Mouse (Mus musculus) MEL (cell line): ENCODE results near the gene Gm20708. TPM values are rescaled to one million over a fixed set of nuclear protein-coding genes. Genes with fewer than 3 reads are reported as not detected.

ENCODE experiments used
- DNase-seq: peaks from one replicate; pipeline ENCODE4 v3.0.0; 2011; ENCODE audit warnings: low read depth, low spot score
- H3K27ac ChIP-seq: 2 replicates; pipeline ENCODE4 v1.5.1; 2012; ENCODE audit warnings: low read depth, mild to moderate bottlenecking, control low read depth, low read length, moderate library complexity; ENCODE audit not compliant: control insufficient read depth
- H3K27me3 ChIP-seq, 2 experiments: fragments of 150-350 bp in 1 of 2; sonication (generic) in 1 of 2; 2 replicates each; pipeline ENCODE4 v1.6.1; 2012; ENCODE audit warnings: low read length in 2 of 2, mild to moderate bottlenecking in 2 of 2, improper control_type of control experiment in 1 of 2, moderate library complexity in 1 of 2; ENCODE audit not compliant: insufficient read depth in 2 of 2, control insufficient read depth in 1 of 2
- H3K36me3 ChIP-seq, 2 experiments: 2 replicates each; pipeline ENCODE4 v1.6.1; 2012 to 2014; ENCODE audit warnings: low read length in 2 of 2, improper control_type of control experiment in 1 of 2, inconsistent platforms in 1 of 2, mild to moderate bottlenecking in 1 of 2; ENCODE audit not compliant: insufficient read depth in 2 of 2, control insufficient read depth in 1 of 2
- H3K4me1 ChIP-seq, 2 experiments: fragments of 150-350 bp in 1 of 2; sonication (generic) in 1 of 2; 2 replicates each; pipeline ENCODE4 v1.6.1; 2012; ENCODE audit warnings: low read length in 2 of 2, improper control_type of control experiment in 1 of 2, mild to moderate bottlenecking in 1 of 2; ENCODE audit not compliant: insufficient read depth in 2 of 2, control insufficient read depth in 1 of 2
- H3K4me3 ChIP-seq, 2 experiments: fragments of 150-350 bp in 1 of 2; sonication (generic) in 1 of 2; 2 replicates each; pipeline ENCODE4 v1.5.1; 2012; ENCODE audit warnings: low read depth in 2 of 2, low read length in 2 of 2, mild to moderate bottlenecking in 2 of 2, moderate library complexity in 2 of 2, control low read depth in 1 of 2, improper control_type of control experiment in 1 of 2; ENCODE audit not compliant: control insufficient read depth in 1 of 2, insufficient read depth in 1 of 2
- H3K79me2 ChIP-seq: 2 replicates; pipeline ENCODE4 v1.6.1; 2012; ENCODE audit warnings: mild to moderate bottlenecking, low read length, moderate library complexity; ENCODE audit not compliant: control insufficient read depth, poor library complexity, insufficient read depth
- H3K9ac ChIP-seq: 2 replicates; pipeline ENCODE4 v1.6.1; 2012; ENCODE audit warnings: low read depth, mild to moderate bottlenecking, control low read depth, low read length, moderate library complexity; ENCODE audit not compliant: control insufficient read depth, poor library complexity, severe bottlenecking
- H3K9me3 ChIP-seq: fragments of 150-350 bp; sonication (generic); replicated peaks from 2 replicates; pipeline ENCODE4 v1.6.1; 2012; ENCODE audit warnings: mild to moderate bottlenecking, low read length, improper control_type of control experiment, moderate library complexity; ENCODE audit not compliant: insufficient read depth
- BHLHE40 ChIP-seq: IDR thresholded peaks from 2 replicates; pipeline ENCODE4 v1.6.1; 2012; ENCODE audit warnings: low read depth, mild to moderate bottlenecking, inconsistent platforms, low read length, improper control_type of control experiment, borderline replicate concordance
- CHD2 ChIP-seq: IDR thresholded peaks from 2 replicates; pipeline ENCODE4 v1.6.1; 2011; ENCODE audit warnings: low read length, improper control_type of control experiment
- E2F4 ChIP-seq: IDR thresholded peaks from 2 replicates; pipeline ENCODE4 v1.6.1; 2011; ENCODE audit warnings: low read depth, low read length, improper control_type of control experiment, borderline replicate concordance
- ELF1 ChIP-seq: IDR thresholded peaks from 2 replicates; pipeline ENCODE4 v1.6.1; 2014; ENCODE audit warnings: low read depth, mild to moderate bottlenecking, inconsistent platforms, low read length, improper control_type of control experiment, moderate library complexity
- GATA1 ChIP-seq: IDR thresholded peaks from 2 replicates; pipeline ENCODE4 v1.6.1; 2011; ENCODE audit warnings: low read depth, low read length, improper control_type of control experiment
- HCFC1 ChIP-seq: IDR thresholded peaks from 2 replicates; pipeline ENCODE4 v1.6.1; 2012; ENCODE audit warnings: low read depth, mild to moderate bottlenecking, inconsistent platforms, low read length, improper control_type of control experiment, moderate library complexity
- JUND ChIP-seq: IDR thresholded peaks from 2 replicates; pipeline ENCODE4 v1.6.1; 2011; ENCODE audit warnings: low read depth, mild to moderate bottlenecking, improper control_type of control experiment, low read length
- MAFK ChIP-seq: IDR thresholded peaks from 2 replicates; pipeline ENCODE4 v1.6.1; 2011; ENCODE audit warnings: low read depth, mild to moderate bottlenecking, low read length, improper control_type of control experiment, borderline replicate concordance
- MXI1 ChIP-seq: IDR thresholded peaks from 2 replicates; pipeline ENCODE4 v1.6.1; 2011; ENCODE audit warnings: mild to moderate bottlenecking, low read depth, low read length, improper control_type of control experiment
- NELFE ChIP-seq: IDR thresholded peaks from 2 replicates; pipeline ENCODE4 v1.6.1; 2011; ENCODE audit warnings: low read depth, low read length, improper control_type of control experiment
- POLR2AphosphoS5 ChIP-seq: IDR thresholded peaks from 2 replicates; pipeline ENCODE4 v1.6.1; 2012; ENCODE audit warnings: low read depth, borderline replicate concordance, mild to moderate bottlenecking, inconsistent platforms, low read length, moderate library complexity, mixed read lengths
- RCOR1 ChIP-seq: IDR thresholded peaks from 2 replicates; pipeline ENCODE4 v1.6.1; 2012; ENCODE audit warnings: low read depth, mild to moderate bottlenecking, inconsistent platforms, low read length, improper control_type of control experiment
- TAL1 ChIP-seq: IDR thresholded peaks from 2 replicates; pipeline ENCODE4 v1.6.1; 2012; ENCODE audit warnings: mild to moderate bottlenecking, inconsistent platforms, low read length, moderate library complexity, mixed read lengths
- TBP ChIP-seq: IDR thresholded peaks from 2 replicates; pipeline ENCODE4 v1.8.0; 2011; ENCODE audit warnings: low read depth, low read length, improper control_type of control experiment
- TCF12 ChIP-seq: IDR thresholded peaks from 2 replicates; pipeline ENCODE4 v1.6.1; 2014; ENCODE audit warnings: low read depth, mild to moderate bottlenecking, inconsistent platforms, low read length, improper control_type of control experiment, moderate library complexity
- USF1 ChIP-seq: IDR thresholded peaks from 2 replicates; pipeline ENCODE4 v1.6.1; 2014; ENCODE audit warnings: low read depth, mild to moderate bottlenecking, inconsistent platforms, low read length, improper control_type of control experiment, moderate library complexity
- ZC3H11A ChIP-seq: IDR thresholded peaks from 2 replicates; pipeline ENCODE4 v1.6.1; 2012; ENCODE audit warnings: low read depth, mild to moderate bottlenecking, inconsistent platforms, low read length, improper control_type of control experiment
- ZKSCAN1 ChIP-seq: IDR thresholded peaks from 2 replicates; pipeline ENCODE4 v1.6.1; 2012; ENCODE audit warnings: low read depth, mild to moderate bottlenecking, inconsistent platforms, low read length, improper control_type of control experiment, moderate library complexity
- ZMIZ1 ChIP-seq: IDR thresholded peaks from 2 replicates; pipeline ENCODE4 v1.6.1; 2012; ENCODE audit warnings: low read depth, mild to moderate bottlenecking, inconsistent platforms, low read length, improper control_type of control experiment, moderate library complexity
- polyA plus RNA-seq, 2 experiments: library from polyadenylated mRNA; stranded (reverse) in 1 of 2; unstranded in 1 of 2; fragments of >175 nt in 1 of 2; fragments of >200 nt in 1 of 2; gene quantifications; 2 replicates each; pipeline versions ENCODE4 v1.2.1 to v1.2.4; 2012; ENCODE audit warnings: low replicate concordance in 2 of 2, low read depth in 1 of 2; ENCODE audit not compliant: insufficient read length in 2 of 2, insufficient read depth in 1 of 2, missing spikeins in 1 of 2
- total RNA-seq: library from RNA; depleted of rRNA; stranded (reverse); fragments of 300-350 nt; gene quantifications from 2 replicates; pipeline ENCODE4 v1.2.3, GENCODE M21; 2012

The Gm20708 gene
- total and polyA plus RNA-seq, 3 experiments: 0.70 to 0.85 TPM; not detected in 1

- no peak for DNase-seq
- H3K9me3 ChIP-seq: no peaks in the 10 kb centered on the region
- peaks cover 2% of the 10 kb centered on the region; the same call in 1 of the 2 replicates for H3K79me2 ChIP-seq
- H3K9ac ChIP-seq: no peak overlapping the region
- no peak for TF ChIP-seq HCFC1
- TF ChIP-seq ZMIZ1: no peak
- TF ChIP-seq RCOR1: no peak
- no peak for TF ChIP-seq TBP
- TF ChIP-seq NELFE: no peak
- no peak for TF ChIP-seq MXI1
- no peak for TF ChIP-seq TAL1
- no peak for TF ChIP-seq E2F4
- no peak for TF ChIP-seq BHLHE40
- TF ChIP-seq USF1: no peak
- no peak for TF ChIP-seq ZC3H11A
- no peak for TF ChIP-seq POLR2AphosphoS5
- TF ChIP-seq CHD2: no peak
- no peak for TF ChIP-seq ZKSCAN1
- TF ChIP-seq JUND: no peak
- no peak for TF ChIP-seq TCF12
- no peak for TF ChIP-seq ELF1
- TF ChIP-seq GATA1: no peak
- TF ChIP-seq, all 39 proteins: peak for 0
- H3K27ac ChIP-seq: no peak overlapping the region
- H3K27me3 ChIP-seq: no peaks in the 10 kb centered on the region
- H3K4me1 ChIP-seq: peaks cover 22 to 29% of the 10 kb centered on the region in 2 experiments
- no peak overlapping the region for H3K4me3 ChIP-seq
- H3K36me3 ChIP-seq: peaks cover 0 to 22% of the 10 kb centered on the region in 2 experiments; a peak in 2 of 4 replicates
Measured at GRCm38 (mm10) chr11:117843434-117843833, 34.0 kb downstream of the Gm20708 start.

GRCm38 (mm10) chr11:117844997-117845396, 35.5 kb downstream of the Gm20708 start:
- Histone ChIP-seq H3K4me1 (peaks cover 13 to 18% of the 10 kb centered on the region in 2 experiments), H3K79me2 (peaks cover 13% of the 10 kb centered on the region), H3K4me3 (no peak overlapping the region), H3K27me3 (no peaks in the 10 kb centered on the region), H3K36me3 (peaks cover 0 to 13% of the 10 kb centered on the region in 2 experiments; a peak in 2 of 4 replicates), H3K9me3 (no peaks in the 10 kb centered on the region), H3K27ac (no peak overlapping the region), H3K9ac (no peak overlapping the region)
- TF ChIP-seq RCOR1 (peak; percentile 77), MAFK (no peak)
- no peak for DNase-seq
